Mouse (Mus musculus): ENCODE data around the gene Chchd6.

DNA sequence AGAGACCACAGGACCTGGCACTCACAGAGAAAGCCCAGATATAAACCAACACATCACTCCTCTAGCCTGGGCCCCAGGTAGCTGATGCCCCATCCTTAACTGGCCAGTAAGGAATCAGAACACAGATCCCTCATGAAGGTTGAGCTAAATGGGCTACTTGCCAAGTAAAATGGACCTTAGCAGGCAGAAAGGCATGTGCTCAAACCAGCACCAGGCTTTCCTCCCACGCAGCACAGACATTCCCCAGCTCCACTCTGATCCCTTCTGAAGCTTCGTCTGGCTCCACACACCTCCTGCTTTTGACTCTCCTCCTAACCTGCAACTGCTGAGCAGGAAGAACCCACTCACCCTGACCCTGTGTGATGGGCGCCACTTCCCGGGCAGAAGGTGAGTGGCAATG lies 253.5 kb downstream of the Chchd6 start:
- TF ChIP-seq CTCF (conservative IDR thresholded peaks at IDR 0.05; ENCODE audit: low read length), result no peak
- no peak for TF ChIP-seq POU5F1 (IDR thresholded peaks at IDR 0.05; ENCODE audit: borderline replicate concordance, low read length)
- no peak for TF ChIP-seq NANOG (IDR thresholded peaks at IDR 0.05; ENCODE audit: borderline replicate concordance, low read length)

Data from E14TG2a.4 (cell line).